Mouse (Mus musculus): ENCODE data around the gene Slamf6. TPM values are rescaled to one million over a fixed set of nuclear protein-coding genes. Genes with fewer than 3 reads are reported as not detected.

Gene Slamf6
- polyA plus RNA-seq, 1 experiment from 2014 or later = not detected

- 87% methylated on average over 13 of the region's 13 CpGs for WGBS
- no peak for ATAC-seq (ENCODE audit: insufficient number of reproducible peaks, low FRiP score)
Measured at GRCm38 (mm10) chr1:171998820-171999597, 81.7 kb downstream of the Slamf6 start.

DNA sequence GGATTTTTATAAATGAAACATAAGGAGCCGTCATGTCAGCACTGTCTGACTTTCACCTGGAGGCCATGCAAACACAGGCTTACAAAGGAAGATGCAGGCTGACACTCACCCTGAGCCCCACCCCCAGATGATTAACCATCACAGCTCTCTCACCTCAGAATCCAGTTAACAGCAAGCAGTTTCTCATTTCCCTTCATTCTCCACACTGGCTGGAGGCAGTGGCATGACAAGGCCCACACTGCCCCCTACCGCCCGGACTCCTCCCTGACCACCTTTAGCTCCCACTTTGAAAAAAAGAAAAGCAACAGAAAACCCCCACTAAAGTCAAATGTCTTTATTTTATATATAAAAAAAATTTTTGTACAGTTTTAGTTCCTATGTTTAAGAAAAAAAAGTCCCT is 83.3 kb downstream of the Slamf6 start:
- Histone ChIP-seq H3K9ac (no peak overlapping the region), H3K36me3 (peaks cover 31% of the 10 kb centered on the region), H3K27ac (ENCODE audit: poor library complexity, severe bottlenecking) (no peak overlapping the region), H3K9me3 (replicated peaks) (no peaks in the 10 kb centered on the region), H3K27me3 (replicated peaks) (no peaks in the 10 kb centered on the region), H3K4me1 (replicated peaks) (peaks cover 12% of the 10 kb centered on the region), H3K4me3 (no peak overlapping the region), H3K4me2 (no peak overlapping the region)
- 50% methylated on average over 3 of the region's 3 CpGs for WGBS
- no peak for ATAC-seq (ENCODE audit: insufficient number of reproducible peaks, low FRiP score)

More at GRCm38 (mm10) chr1:171998820-171999597, 81.7 kb downstream of the Slamf6 start:
- no peaks in the 10 kb centered on the region for H3K27me3 ChIP-seq (replicated peaks)
- no peak overlapping the region for H3K4me2 ChIP-seq
- no peak overlapping the region for H3K4me3 ChIP-seq
- H3K9ac ChIP-seq = no peak overlapping the region
- H3K4me1 ChIP-seq (replicated peaks) = peaks cover 25% of the 10 kb centered on the region
- peaks cover 15% of the 10 kb centered on the region for H3K36me3 ChIP-seq
- no peaks in the 10 kb centered on the region for H3K9me3 ChIP-seq (replicated peaks)
- no peak overlapping the region for H3K27ac ChIP-seq (ENCODE audit: poor library complexity, severe bottlenecking)

GRCm38 (mm10) chr1:172001665-172002064 is 84.3 kb downstream of the Slamf6 start:
- Histone ChIP-seq H3K4me2 (no peak overlapping the region), H3K36me3 (peaks cover 40% of the 10 kb centered on the region), H3K27ac (ENCODE audit: poor library complexity, severe bottlenecking) (0 out of 2 replicates have a peak overlapping the region, but pooled peaks have one; percentile 17), H3K27me3 (replicated peaks) (no peaks in the 10 kb centered on the region), H3K4me3 (no peak overlapping the region), H3K9ac (no peak overlapping the region), H3K9me3 (replicated peaks) (no peaks in the 10 kb centered on the region), H3K4me1 (replicated peaks) (peaks cover 3% of the 10 kb centered on the region; the same call in 1 of the 2 replicates)
- ATAC-seq (ENCODE audit: insufficient number of reproducible peaks, low FRiP score) = no peak
- WGBS = 66% methylated on average over 12 of the region's 12 CpGs

Other genes starting within 250 kb of the Slamf6 start
- 0.69 and 0.86 TPM in 2 replicates for gene Cd48, start 235.5 kb upstream of the Slamf6 start, polyA plus RNA-seq (2016; fragmentation: Nextera tagmentation; extraction: Ambion mirVana)
- gene Slamf1, start 150.4 kb upstream of the Slamf6 start, polyA plus RNA-seq (2016; fragmentation: Nextera tagmentation; extraction: Ambion mirVana) = 0.28 and 0.57 TPM in 2 replicates
- 0.98 and 1.7 TPM in 2 replicates for gene Cd84, start 77.8 kb upstream of the Slamf6 start, polyA plus RNA-seq (2016; fragmentation: Nextera tagmentation; extraction: Ambion mirVana)
- not detected in 2 replicates for gene Gm10521, start 21.9 kb upstream of the Slamf6 start, polyA plus RNA-seq (2016; fragmentation: Nextera tagmentation; extraction: Ambion mirVana)
- gene Vangl2, start 110.9 kb downstream of the Slamf6 start, polyA plus RNA-seq (2016; fragmentation: Nextera tagmentation; extraction: Ambion mirVana) = 13.5 and 14.4 TPM in 2 replicates
- not detected in 2 replicates for gene Nhlh1, start 140.1 kb downstream of the Slamf6 start, polyA plus RNA-seq (2016; fragmentation: Nextera tagmentation; extraction: Ambion mirVana)
- 214 and 219 TPM in 2 replicates for gene Copa, start 165.0 kb downstream of the Slamf6 start, polyA plus RNA-seq (2016; fragmentation: Nextera tagmentation; extraction: Ambion mirVana)
- gene Ncstn, start 165.3 kb downstream of the Slamf6 start, polyA plus RNA-seq (2016; fragmentation: Nextera tagmentation; extraction: Ambion mirVana) = 132 TPM in 2 replicates
- gene Pex19, start 209.2 kb downstream of the Slamf6 start, polyA plus RNA-seq (2016; fragmentation: Nextera tagmentation; extraction: Ambion mirVana) = 133 and 139 TPM in 2 replicates
- gene Dcaf8, start 230.6 kb downstream of the Slamf6 start, polyA plus RNA-seq (2016; fragmentation: Nextera tagmentation; extraction: Ambion mirVana) = 123 and 125 TPM in 2 replicates